Mouse (Mus musculus) right cerebral cortex, postnatal 4 days (tissue): Measurements from ENCODE around the gene Dctn5.

Experiments used
- DNase-seq: peaks from one replicate; pipeline ENCODE4 v3.0.0-alpha.2; 2022

Gene Dctn5

GRCm38 (mm10) chr7:122132497-122133337, at the start of gene Dctn5, which contains the start of gene Palb2:
Gene Dctn5, plus strand, starts transcription at chr7:122133041.
Gene Palb2, minus strand, starts transcription at chr7:122132985.
- peak; percentile 97 for DNase-seq

- no peak for DNase-seq
These were observed 45.5 kb upstream of the Dctn5 start for GRCm38 (mm10) chr7:122087195-122087982.

GRCm38 (mm10) chr7:122094564-122095330, 38.1 kb upstream of the Dctn5 start:
- no peak for DNase-seq

GRCm38 (mm10) chr7:122098009-122098408, 34.8 kb upstream of the Dctn5 start:
- no peak for DNase-seq

- DNase-seq = no peak
These were observed 33.6 kb upstream of the Dctn5 start for GRCm38 (mm10) chr7:122099222-122099621.

GRCm38 (mm10) chr7:122101014-122101746, 31.7 kb upstream of the Dctn5 start:
- peak; percentile 54 for DNase-seq

GRCm38 (mm10) chr7:122101747-122102244, 31.0 kb upstream of the Dctn5 start, which contains the start of gene Ndufab1:
Gene Ndufab1, minus strand, starts transcription at chr7:122101886.
- peak; percentile 84 for DNase-seq

- no peak for DNase-seq
These were observed 24.6 kb upstream of the Dctn5 start for GRCm38 (mm10) chr7:122108206-122108605.

- DNase-seq = no peak
These were observed 9.3 kb upstream of the Dctn5 start for GRCm38 (mm10) chr7:122123518-122123917.

GRCm38 (mm10) chr7:122125636-122126035, 7.2 kb upstream of the Dctn5 start:
- no peak for DNase-seq

GRCm38 (mm10) chr7:122126946-122127345, 5.9 kb upstream of the Dctn5 start:
- no peak for DNase-seq

GRCm38 (mm10) chr7:122131834-122132233, 1.0 kb upstream of the Dctn5 start:
- no peak for DNase-seq

GRCm38 (mm10) chr7:122133338-122133625, 441 bp downstream of the Dctn5 start:
- DNase-seq = no peak

- no peak for DNase-seq
These were observed 2.2 kb downstream of the Dctn5 start for GRCm38 (mm10) chr7:122135070-122135469.

GRCm38 (mm10) chr7:122137071-122137470, 4.2 kb downstream of the Dctn5 start:
- DNase-seq = no peak

- no peak for DNase-seq
These were observed 5.3 kb downstream of the Dctn5 start for GRCm38 (mm10) chr7:122138190-122138589.

- no peak for DNase-seq
These were observed 8.2 kb downstream of the Dctn5 start for GRCm38 (mm10) chr7:122140991-122141390.

GRCm38 (mm10) chr7:122152473-122152872, 19.6 kb downstream of the Dctn5 start:
- DNase-seq = peak; percentile 10

GRCm38 (mm10) chr7:122158488-122158887, 25.6 kb downstream of the Dctn5 start:
- no peak for DNase-seq

GRCm38 (mm10) chr7:122158915-122159902, 26.4 kb downstream of the Dctn5 start, which contains the start of gene Plk1:
Gene Plk1, plus strand, starts transcription at chr7:122159439.
- peak; percentile 85 for DNase-seq

- DNase-seq = no peak
These were observed 27.2 kb downstream of the Dctn5 start for GRCm38 (mm10) chr7:122160037-122160436.
